Comparison of ENCODE assay signal across 31 mouse cellular contexts in genomic region chr12:43123160-43123559, GRCm38 (mm10).
"Had no signal": no experiment of that assay in that cellular context is flagged by ENCODE, and none has a peak within 500 bp of the region (broad histone marks: within the 10 kb centered on the region; RNA-seq: fewer than 3 reads in every experiment).

No protein-coding gene starts in this region.

- H3K9ac ChIP-seq: limb, embryonic 12.5 days; limb, embryonic 13.5 days; limb, embryonic 15.5 days; liver, embryonic 12.5 days; liver, embryonic 13.5 days; liver, embryonic 14.5 days; liver, embryonic 15.5 days; liver, postnatal 0 days; lung, embryonic 14.5 days; lung, embryonic 15.5 days; midbrain, embryonic 12.5 days; midbrain, embryonic 13.5 days; midbrain, embryonic 15.5 days had no signal

- H3K4me1 ChIP-seq: limb, embryonic 10.5 days; limb, embryonic 12.5 days; limb, embryonic 13.5 days; limb, embryonic 15.5 days; liver, embryonic 12.5 days; liver, embryonic 13.5 days; liver, embryonic 15.5 days; lung, embryonic 15.5 days; megakaryocyte, embryonic 14.5 days; midbrain, embryonic 10.5 days; midbrain, embryonic 12.5 days; midbrain, embryonic 13.5 days; midbrain, embryonic 15.5 days had no signal

- H3K27me3 ChIP-seq: limb, embryonic 12.5 days; limb, embryonic 13.5 days; limb, embryonic 15.5 days; liver, embryonic 12.5 days; liver, embryonic 13.5 days; liver, embryonic 15.5 days; lung, embryonic 15.5 days; megakaryocyte, embryonic 14.5 days; midbrain, embryonic 12.5 days; midbrain, embryonic 13.5 days; midbrain, embryonic 15.5 days had no signal

- H3K9me3 ChIP-seq: limb, embryonic 10.5 days; limb, embryonic 12.5 days; limb, embryonic 13.5 days; limb, embryonic 15.5 days; liver, embryonic 12.5 days; liver, embryonic 13.5 days; liver, embryonic 15.5 days; lung, embryonic 15.5 days; megakaryocyte, embryonic 14.5 days; midbrain, embryonic 10.5 days; midbrain, embryonic 12.5 days; midbrain, embryonic 13.5 days; midbrain, embryonic 15.5 days had no signal

- ATAC-seq: liver, embryonic 12.5 days; liver, postnatal 0 days; lung, postnatal 0 days; midbrain, embryonic 13.5 days; midbrain, embryonic 15.5 days; midbrain, embryonic 16.5 days had no signal

- H3K36me3 ChIP-seq: limb, embryonic 10.5 days; limb, embryonic 12.5 days; limb, embryonic 13.5 days; limb, embryonic 15.5 days; liver, embryonic 12.5 days; liver, embryonic 13.5 days; liver, embryonic 15.5 days; lung, embryonic 15.5 days; midbrain, embryonic 10.5 days; midbrain, embryonic 12.5 days; midbrain, embryonic 13.5 days; midbrain, embryonic 15.5 days had no signal

- H3K4me3 ChIP-seq: limb, embryonic 10.5 days; limb, embryonic 12.5 days; limb, embryonic 13.5 days; limb, embryonic 15.5 days; liver, embryonic 12.5 days; liver, embryonic 13.5 days; liver, embryonic 15.5 days; lung, embryonic 15.5 days; megakaryocyte, embryonic 14.5 days; midbrain, embryonic 10.5 days; midbrain, embryonic 12.5 days; midbrain, embryonic 13.5 days; midbrain, embryonic 15.5 days; myocyte had no signal

- DNase-seq: left cerebral cortex, postnatal 4 days; liver; liver, embryonic 13.5 days; liver, postnatal 0 days; lung, adult 18-20 months; lung, adult 2 months; lung, embryonic 14.5 days; lung, postnatal 10 days; lung, postnatal 14 days; lung, postnatal 36 days; lung, postnatal 4 days; midbrain, embryonic 14.5 days had no signal

- H3K4me2 ChIP-seq: limb, embryonic 12.5 days; limb, embryonic 13.5 days; limb, embryonic 15.5 days; liver, embryonic 11.5 days; liver, embryonic 12.5 days; liver, embryonic 13.5 days; liver, embryonic 15.5 days; lung, embryonic 14.5 days; lung, embryonic 15.5 days; midbrain, embryonic 11.5 days; midbrain, embryonic 12.5 days; midbrain, embryonic 13.5 days; midbrain, embryonic 15.5 days had no signal

- H3K27ac ChIP-seq: limb, embryonic 10.5 days; limb, embryonic 12.5 days; limb, embryonic 13.5 days; limb, embryonic 15.5 days; liver, embryonic 12.5 days; liver, embryonic 13.5 days; liver, embryonic 14.5 days; liver, embryonic 15.5 days; lung, embryonic 15.5 days; macrophage; midbrain, embryonic 10.5 days; midbrain, embryonic 12.5 days; midbrain, embryonic 13.5 days; midbrain, embryonic 15.5 days had no signal
